Mouse (Mus musculus) CH12.LX (cell line): Measurements from ENCODE around the gene Fbln5. TPM values are rescaled to one million over a fixed set of nuclear protein-coding genes. Genes with fewer than 3 reads are reported as not detected.

ENCODE experiments used
- DNase-seq: peaks from one replicate; pipeline ENCODE4 v3.0.0-alpha.2; 2013; ENCODE audit errors: extremely low read depth
- H3K27ac ChIP-seq: 2 replicates; pipeline ENCODE4 v1.5.1; 2012; ENCODE audit warnings: low read depth, mild to moderate bottlenecking, control low read depth, moderate library complexity; ENCODE audit not compliant: insufficient read depth
- H3K27me3 ChIP-seq: replicated peaks from 2 replicates; pipeline ENCODE3; 2012; ENCODE audit warnings: inconsistent platforms
- H3K36me3 ChIP-seq, 2 experiments: replicated peaks in 1 of 2; 2 replicates each; pipeline versions ENCODE3 to v1.6.1; 2012; ENCODE audit warnings: inconsistent platforms in 1 of 2, low read length in 1 of 2, mild to moderate bottlenecking in 1 of 2, mixed read lengths in 1 of 2, moderate library complexity in 1 of 2; ENCODE audit not compliant: control insufficient read depth in 1 of 2, insufficient read depth in 1 of 2
- H3K4me1 ChIP-seq, 2 experiments: 2 replicates each; pipeline ENCODE4 v1.6.1; 2012; ENCODE audit warnings: inconsistent platforms in 1 of 2, moderate library complexity in 1 of 2; ENCODE audit not compliant: insufficient read depth in 2 of 2, control insufficient read depth in 1 of 2
- H3K4me2 ChIP-seq: 2 replicates; pipeline ENCODE4 v1.6.1; 2012; ENCODE audit warnings: low read depth, mild to moderate bottlenecking, control low read depth; ENCODE audit not compliant: poor library complexity, insufficient read depth, severe bottlenecking
- H3K4me3 ChIP-seq, 3 experiments: fragments of 150-350 bp in 1 of 3; sonication (generic) in 1 of 3; replicated peaks in 1 of 3; 2 replicates each; pipeline versions ENCODE3 to v1.5.1; 2011 to 2012; ENCODE audit warnings: low read depth in 2 of 3, low read length in 2 of 3, mild to moderate bottlenecking in 2 of 3, moderate library complexity in 2 of 3, control low read depth in 1 of 3, improper control_type of control experiment in 1 of 3, inconsistent platforms in 1 of 3, mixed read lengths in 1 of 3; ENCODE audit not compliant: poor library complexity in 1 of 3
- H3K79me2 ChIP-seq: replicated peaks from 2 replicates; pipeline ENCODE4 v1.6.1; 2012; ENCODE audit warnings: mild to moderate bottlenecking, moderate library complexity; ENCODE audit not compliant: control insufficient read depth, poor library complexity, insufficient read depth, severe bottlenecking; ENCODE audit errors: extremely low read depth
- H3K9ac ChIP-seq: 2 replicates; pipeline ENCODE4 v1.6.1; 2012; ENCODE audit warnings: low read depth, mild to moderate bottlenecking, control low read depth, moderate library complexity; ENCODE audit not compliant: insufficient read depth
- H3K9me3 ChIP-seq: replicated peaks from 2 replicates; pipeline ENCODE3; 2012; ENCODE audit warnings: low read length, inconsistent platforms, mixed read lengths
- CHD2 ChIP-seq: IDR thresholded peaks from 2 replicates; pipeline ENCODE4 v1.6.1; 2011; ENCODE audit warnings: low read length, improper control_type of control experiment
- GABPA ChIP-seq: IDR thresholded peaks from 2 replicates; pipeline ENCODE4 v1.6.1; 2012; ENCODE audit warnings: low read depth, low read length, improper control_type of control experiment, inconsistent platforms; ENCODE audit not compliant: insufficient replicate concordance
- HCFC1 ChIP-seq: IDR thresholded peaks from 2 replicates; pipeline ENCODE4 v1.6.1; 2012; ENCODE audit warnings: low read depth, mild to moderate bottlenecking, inconsistent platforms, low read length, improper control_type of control experiment
- JUN ChIP-seq: IDR thresholded peaks from 2 replicates; pipeline ENCODE4 v1.6.1; 2011; ENCODE audit warnings: low read depth, mild to moderate bottlenecking, low read length, improper control_type of control experiment, moderate library complexity; ENCODE audit not compliant: insufficient read depth
- JUND ChIP-seq: conservative IDR thresholded peaks from 2 replicates; pipeline ENCODE4 v1.6.1; 2011; ENCODE audit warnings: low read depth, low read length, improper control_type of control experiment
- MAFK ChIP-seq: IDR thresholded peaks from 2 replicates; pipeline ENCODE4 v1.6.1; 2011; ENCODE audit warnings: low read length, improper control_type of control experiment; ENCODE audit not compliant: insufficient replicate concordance
- MAX ChIP-seq: IDR thresholded peaks from 2 replicates; pipeline ENCODE4 v1.6.1; 2011; ENCODE audit warnings: low read length, improper control_type of control experiment
- MAZ ChIP-seq: IDR thresholded peaks from 2 replicates; pipeline ENCODE4 v1.6.1; 2012; ENCODE audit warnings: low read depth, mild to moderate bottlenecking, inconsistent platforms, low read length, improper control_type of control experiment, moderate library complexity
- MEF2A ChIP-seq: IDR thresholded peaks from 2 replicates; pipeline ENCODE4 v1.6.1; 2014; ENCODE audit warnings: low read depth, mild to moderate bottlenecking, inconsistent platforms, low read length, improper control_type of control experiment, borderline replicate concordance
- NELFE ChIP-seq: IDR thresholded peaks from 2 replicates; pipeline ENCODE4 v1.6.1; 2011; ENCODE audit warnings: low read depth, low read length, improper control_type of control experiment
- PAX5 ChIP-seq: IDR thresholded peaks from 2 replicates; pipeline ENCODE4 v1.6.1; 2012; ENCODE audit warnings: low read length, inconsistent platforms, mixed read lengths
- POLR2AphosphoS2 ChIP-seq: IDR thresholded peaks from 2 replicates; pipeline ENCODE4 v1.6.1; 2011; ENCODE audit warnings: low read depth, low read length, improper control_type of control experiment
- RAD21 ChIP-seq: IDR thresholded peaks from 2 replicates; pipeline ENCODE4 v1.6.1; 2011; ENCODE audit warnings: low read depth, mild to moderate bottlenecking, low read length, improper control_type of control experiment, moderate library complexity
- RCOR1 ChIP-seq: conservative IDR thresholded peaks from 2 replicates; pipeline ENCODE4 v1.6.1; 2012; ENCODE audit warnings: low read depth, mild to moderate bottlenecking, inconsistent platforms, low read length, improper control_type of control experiment
- SIN3A ChIP-seq: IDR thresholded peaks from 2 replicates; pipeline ENCODE4 v1.6.1; 2012; ENCODE audit warnings: low read length, improper control_type of control experiment, inconsistent platforms
- SMC3 ChIP-seq: IDR thresholded peaks from 2 replicates; pipeline ENCODE4 v1.6.1; 2011; ENCODE audit warnings: low read depth, low read length, improper control_type of control experiment
- TCF12 ChIP-seq: IDR thresholded peaks from 2 replicates; pipeline ENCODE4 v1.6.1; 2014; ENCODE audit warnings: low read depth, mild to moderate bottlenecking, inconsistent platforms, low read length, improper control_type of control experiment
- USF1 ChIP-seq: IDR thresholded peaks from 2 replicates; pipeline ENCODE4 v1.6.1; 2014; ENCODE audit warnings: low read depth, mild to moderate bottlenecking, inconsistent platforms, low read length, improper control_type of control experiment
- USF2 ChIP-seq: conservative IDR thresholded peaks from 2 replicates; pipeline ENCODE4 v1.6.1; 2011; ENCODE audit warnings: low read depth, low read length, improper control_type of control experiment
- ZC3H11A ChIP-seq: IDR thresholded peaks from 2 replicates; pipeline ENCODE4 v1.6.1; 2012; ENCODE audit warnings: low read depth, mild to moderate bottlenecking, inconsistent platforms, low read length, improper control_type of control experiment
- ZKSCAN1 ChIP-seq: IDR thresholded peaks from 2 replicates; pipeline ENCODE4 v1.6.1; 2012; ENCODE audit warnings: low read depth, inconsistent platforms, low read length, improper control_type of control experiment, borderline replicate concordance
- dilution Hi-C: fragments of 300-500 bp; cut with MboI; formaldehyde crosslinking; loops from 2 replicates; pipeline ENCODE4 v1.14.3; 2020; ENCODE audit warnings: low sequenced_read_pairs; ENCODE audit not compliant: extremely low pct_unique_long_range_greater_than_20kb, extremely low pct_ligation_motif_present
- in situ Hi-C: fragments of 300-500 bp; cut with MboI; formaldehyde crosslinking; loops from 3 replicates; pipeline ENCODE4 v1.14.3; 2019; ENCODE audit warnings: low sequenced_read_pairs, low pct_ligation_motif_present, low pct_unique_long_range_greater_than_20kb, mixed read lengths
- polyA plus RNA-seq: library from polyadenylated mRNA; unstranded; fragments of >175 nt; gene quantifications from 2 replicates; pipeline ENCODE4 v1.2.1, GENCODE M21; 2012; ENCODE audit warnings: low read depth; ENCODE audit not compliant: insufficient read length
- total RNA-seq, 2 experiments: library from RNA; depleted of rRNA; stranded (reverse); fragments of 300-350 nt in 1 of 2; fragments of >200 nt in 1 of 2; gene quantifications; 2 replicates each; pipeline ENCODE4 v1.2.3; 2012 to 2014

Gene Fbln5
- total and polyA plus RNA-seq, 3 experiments, result 0.04 to 3.2 (median 0.11) TPM

- TF ChIP-seq JUND (no peak), NELFE (no peak), USF1 (no peak), RAD21 (no peak), MAFK (no peak), POLR2AphosphoS2 (no peak), TCF12 (no peak), MAZ (no peak)
- TF ChIP-seq, all 38 proteins: peak for 0
- Histone ChIP-seq H3K4me3 (no peak overlapping the region), H3K4me1 (no peaks in the 10 kb centered on the region), H3K79me2 (no peaks in the 10 kb centered on the region), H3K4me2 (no peak overlapping the region), H3K9ac (no peak overlapping the region), H3K36me3 (peaks cover 15 to 22% of the 10 kb centered on the region in 2 experiments), H3K27ac (no peak overlapping the region), H3K9me3 (no peaks in the 10 kb centered on the region), H3K27me3 (no peaks in the 10 kb centered on the region)
- in situ Hi-C loops, result no loop called here
- no peak for DNase-seq
- dilution Hi-C loops, result no loop called here
Observed at GRCm38 (mm10) chr12:101831221-101831620, 12.4 kb upstream of the Fbln5 start.

GRCm38 (mm10) chr12:101823161-101823560, 4.3 kb upstream of the Fbln5 start:
- TF ChIP-seq PAX5, result no peak
- no peak for TF ChIP-seq JUND
- no peak for TF ChIP-seq RAD21
- no peak for TF ChIP-seq HCFC1
- TF ChIP-seq RCOR1, result no peak
- TF ChIP-seq SMC3, result no peak
- no peak for TF ChIP-seq ZKSCAN1
- no peak for TF ChIP-seq POLR2AphosphoS2
- no peak for TF ChIP-seq SIN3A
- no peak for TF ChIP-seq JUN
- TF ChIP-seq CHD2, result no peak
- TF ChIP-seq GABPA, result no peak
- no peak for TF ChIP-seq MAX
- TF ChIP-seq ZC3H11A, result no peak
- TF ChIP-seq MEF2A, result no peak
- TF ChIP-seq USF2, result no peak
- no peak for DNase-seq
- Histone ChIP-seq H3K9ac (no peak overlapping the region), H3K4me2 (no peak overlapping the region), H3K79me2 (no peaks in the 10 kb centered on the region), H3K9me3 (no peaks in the 10 kb centered on the region), H3K27ac (no peak overlapping the region), H3K4me3 (no peak overlapping the region), H3K4me1 (peaks cover 0 to 5% of the 10 kb centered on the region in 2 experiments; a peak in 1 of 4 replicates), H3K27me3 (no peaks in the 10 kb centered on the region), H3K36me3 (no peaks in the 10 kb centered on the region)
- in situ Hi-C loops, result loop anchor here (25.0 kb wide), 1 partner anchor 364 kb away; no protein-coding TSS in a partner anchor
- dilution Hi-C loops, result no loop called here
